Mouse (Mus musculus) frontal cortex, postnatal 10 days (tissue): ENCODE measurements around the gene Enpp4.

Experiments
- DNase-seq, 2 experiments: peaks; one replicate each; pipeline ENCODE4 v3.0.0; 2022; ENCODE audit warnings: low spot score in 2 of 2, mixed read lengths in 1 of 2

Gene Enpp4

DNA sequence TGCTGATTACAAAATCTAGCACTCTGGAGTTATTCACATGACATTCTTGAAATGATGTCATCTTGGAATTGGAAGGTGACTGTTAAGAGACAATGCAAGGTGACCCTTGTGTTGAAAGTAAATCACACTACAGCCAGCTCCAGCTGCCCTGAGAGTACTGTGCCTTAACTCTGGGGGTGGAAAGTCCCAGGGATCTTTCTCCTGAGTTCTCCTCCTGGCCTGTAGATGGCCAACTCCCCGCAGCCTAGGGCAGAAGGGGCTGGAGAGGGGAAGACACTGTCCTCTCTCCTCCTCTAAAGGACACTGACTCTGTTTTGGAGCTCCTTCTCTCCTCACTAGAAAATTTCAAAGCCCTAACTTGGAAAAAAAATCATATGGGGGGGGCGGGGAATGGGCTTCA, 14.1 kb downstream of the Enpp4 start:
- no peak for DNase-seq

- no peak for DNase-seq
Measured at GRCm38 (mm10) chr17:44090916-44091315, 14.7 kb downstream of the Enpp4 start.

GRCm38 (mm10) chr17:44088226-44088625, 17.4 kb downstream of the Enpp4 start:
- no peak for DNase-seq

DNA sequence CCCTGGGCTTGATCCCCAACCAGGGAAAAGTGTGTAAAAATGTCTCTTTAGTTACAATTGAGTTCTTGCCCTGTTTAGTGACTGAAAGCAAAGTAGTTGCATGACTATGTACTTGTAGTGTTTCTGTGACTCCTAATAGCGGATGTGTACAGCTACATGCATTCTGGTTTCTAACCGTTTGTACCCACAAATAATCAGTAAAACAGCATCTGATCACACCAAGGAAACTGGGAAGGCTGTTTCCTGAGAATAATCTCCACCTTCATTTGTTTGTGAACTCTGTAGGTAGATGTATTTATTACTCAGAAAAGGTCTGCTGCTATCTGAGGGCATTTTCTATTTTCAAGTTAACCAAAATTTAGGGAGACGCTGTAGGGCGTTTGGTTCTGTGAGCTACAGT, 22.5 kb downstream of the Enpp4 start:
- DNase-seq = no peak

- peak; percentile 86 to 89 for DNase-seq
Measured at GRCm38 (mm10) chr17:44078631-44079350, 26.8 kb downstream of the Enpp4 start, which contains the start of gene Enpp5. Gene Enpp5, plus strand, starts transcription at chr17:44078813.

DNA sequence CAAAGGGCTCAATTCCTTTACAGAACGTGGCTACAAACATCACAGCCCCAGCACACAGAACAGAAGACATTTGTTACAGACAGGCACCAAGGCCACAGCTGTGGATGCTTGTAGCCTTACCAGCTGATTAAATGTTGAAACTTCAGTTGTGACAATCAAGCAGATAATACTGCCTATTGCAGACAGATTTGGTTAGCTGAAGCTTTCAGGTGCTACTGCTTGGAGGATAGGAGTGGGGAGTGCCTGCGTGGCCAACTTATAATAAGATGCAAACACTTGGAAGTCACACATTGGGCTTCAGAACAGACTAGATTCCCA, 27.8 kb downstream of the Enpp4 start:
- no peak for DNase-seq

- DNase-seq = no peak
Measured at GRCm38 (mm10) chr17:44077146-44077842, 28.3 kb downstream of the Enpp4 start.

- no peak for DNase-seq
Measured at GRCm38 (mm10) chr17:44076051-44076680, 29.4 kb downstream of the Enpp4 start.

DNA sequence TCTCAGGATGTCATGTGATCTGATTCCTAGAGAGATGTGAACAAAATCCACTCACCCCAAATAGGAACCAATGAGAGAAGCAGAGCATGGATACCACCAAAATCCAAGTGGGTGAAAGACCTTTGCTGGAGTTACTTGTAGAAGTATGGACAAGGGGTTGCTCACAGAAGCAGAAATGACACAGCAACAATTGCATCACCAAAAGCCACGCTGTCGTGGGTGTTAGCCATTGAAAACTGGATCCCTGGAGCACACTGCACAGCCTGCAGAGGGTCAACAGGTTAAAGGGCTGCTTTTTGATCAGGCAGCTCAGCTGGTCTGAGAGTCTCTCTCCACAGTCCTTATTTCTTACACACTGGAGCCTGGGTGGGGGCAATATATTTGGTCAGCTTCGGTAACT, 30.0 kb downstream of the Enpp4 start:
- no peak for DNase-seq

DNA sequence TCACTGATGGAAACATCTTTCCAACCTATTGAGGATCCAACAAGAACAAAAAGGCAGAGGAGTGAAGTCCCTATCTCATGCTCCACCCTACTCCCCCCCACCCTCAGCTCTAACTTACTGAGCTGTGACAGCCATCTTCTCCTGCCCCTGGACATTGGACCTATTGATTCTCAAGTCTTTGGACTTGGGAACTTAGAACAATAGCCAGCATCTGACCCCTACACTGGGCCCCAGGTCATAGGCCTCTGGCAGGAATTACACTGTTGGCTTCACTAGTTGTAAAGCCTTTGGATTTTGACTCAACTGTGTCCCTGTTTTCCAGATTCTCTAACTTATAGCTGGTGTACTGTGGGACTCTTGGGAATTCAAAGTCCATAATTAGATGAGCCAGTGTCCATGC, 33.9 kb downstream of the Enpp4 start:
- no peak for DNase-seq

GRCm38 (mm10) chr17:44068876-44069275, 36.7 kb downstream of the Enpp4 start:
- no peak for DNase-seq

- DNase-seq = no peak
Measured at GRCm38 (mm10) chr17:44061289-44061890, 44.2 kb downstream of the Enpp4 start.

DNA sequence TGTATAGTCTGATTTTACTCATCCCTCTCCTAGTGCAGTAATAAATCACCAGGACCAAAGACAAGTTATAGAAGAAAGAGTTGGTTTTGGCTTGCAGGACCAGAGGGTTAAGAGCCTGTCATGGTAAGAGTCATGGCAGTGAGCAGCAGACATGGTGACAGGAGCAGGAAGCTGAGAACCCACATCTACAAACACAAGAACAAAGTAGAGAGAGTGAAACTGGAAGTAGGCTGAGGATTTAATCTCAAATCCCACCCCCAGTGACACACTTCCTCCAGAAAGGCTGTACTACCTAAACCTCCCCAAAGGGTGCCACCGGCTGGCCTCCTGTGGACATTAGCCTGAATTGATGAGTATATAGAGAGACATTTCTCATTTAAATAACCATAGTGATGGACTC, 44.8 kb downstream of the Enpp4 start:
- no peak for DNase-seq

DNA sequence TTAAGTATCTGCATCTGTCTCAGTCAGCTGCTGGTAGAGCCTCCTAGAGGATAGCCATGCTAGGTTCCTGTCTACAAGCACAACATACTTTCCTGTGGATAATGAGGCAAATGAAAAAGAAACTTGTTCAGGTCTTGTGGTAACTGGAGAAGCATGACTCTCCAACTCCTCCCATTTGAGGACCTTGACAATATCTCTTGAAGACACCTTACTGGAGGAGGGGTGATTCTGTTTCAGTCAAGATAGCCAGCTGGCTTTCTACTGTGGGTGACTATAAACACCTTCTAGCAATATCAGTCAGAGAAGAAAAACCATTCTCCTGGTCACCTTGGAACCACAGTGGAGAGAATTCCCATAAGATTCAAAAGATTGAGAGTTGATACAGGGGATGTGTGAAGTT, 47.5 kb downstream of the Enpp4 start:
- no peak for DNase-seq

DNA sequence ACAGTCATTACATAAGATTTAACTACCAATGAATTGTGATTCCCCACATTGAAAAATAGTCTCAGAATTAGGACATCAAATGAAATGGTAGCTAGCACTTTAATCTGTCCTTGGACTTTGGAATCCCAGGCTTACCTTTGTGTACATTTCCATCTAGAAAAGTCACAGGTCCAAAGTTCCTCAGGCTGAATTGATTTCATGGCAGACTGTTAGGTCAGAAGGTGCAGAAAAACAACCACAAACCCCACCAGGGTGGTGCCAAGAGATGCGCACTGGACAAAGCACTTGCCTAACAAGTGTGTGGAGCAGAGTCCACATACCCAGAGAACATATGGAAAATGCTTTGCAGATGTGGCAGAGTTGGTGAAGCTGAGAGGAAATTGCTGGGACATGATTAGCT, 48.5 kb downstream of the Enpp4 start:
- no peak for DNase-seq

DNA sequence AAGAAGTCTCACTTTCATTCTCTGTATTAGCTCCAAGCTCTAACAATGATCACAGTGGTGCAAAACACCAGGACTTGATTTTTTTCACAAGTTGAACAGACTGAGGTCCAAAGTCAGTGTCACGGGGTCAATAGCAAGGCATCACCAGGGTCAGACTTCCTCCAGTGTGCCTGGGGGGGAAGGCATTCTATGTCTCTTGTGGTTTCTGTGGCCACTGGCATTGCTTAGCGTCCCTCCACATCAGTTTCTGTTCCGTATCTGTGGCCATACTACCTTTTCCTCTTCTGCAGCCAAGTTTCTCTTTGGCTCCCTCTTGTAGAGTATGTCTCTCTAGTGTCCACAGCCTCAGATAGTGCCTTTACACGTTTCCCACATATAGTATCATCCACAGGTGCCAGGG, 52.2 kb downstream of the Enpp4 start:
- DNase-seq = no peak
